Mouse (Mus musculus) stomach, postnatal 0 days (tissue): ENCODE measurements around the gene Itpk1.

Source experiments
- CTCF ChIP-seq: IDR thresholded peaks from 2 replicates; pipeline ENCODE4 v1.5.1; 2016; ENCODE audit warnings: antibody characterized with exemption, low read depth, mild to moderate bottlenecking, moderate library complexity
- EP300 ChIP-seq: optimal IDR thresholded peaks from 2 replicates; pipeline ENCODE3; 2016; ENCODE audit warnings: antibody characterized with exemption

DNA sequence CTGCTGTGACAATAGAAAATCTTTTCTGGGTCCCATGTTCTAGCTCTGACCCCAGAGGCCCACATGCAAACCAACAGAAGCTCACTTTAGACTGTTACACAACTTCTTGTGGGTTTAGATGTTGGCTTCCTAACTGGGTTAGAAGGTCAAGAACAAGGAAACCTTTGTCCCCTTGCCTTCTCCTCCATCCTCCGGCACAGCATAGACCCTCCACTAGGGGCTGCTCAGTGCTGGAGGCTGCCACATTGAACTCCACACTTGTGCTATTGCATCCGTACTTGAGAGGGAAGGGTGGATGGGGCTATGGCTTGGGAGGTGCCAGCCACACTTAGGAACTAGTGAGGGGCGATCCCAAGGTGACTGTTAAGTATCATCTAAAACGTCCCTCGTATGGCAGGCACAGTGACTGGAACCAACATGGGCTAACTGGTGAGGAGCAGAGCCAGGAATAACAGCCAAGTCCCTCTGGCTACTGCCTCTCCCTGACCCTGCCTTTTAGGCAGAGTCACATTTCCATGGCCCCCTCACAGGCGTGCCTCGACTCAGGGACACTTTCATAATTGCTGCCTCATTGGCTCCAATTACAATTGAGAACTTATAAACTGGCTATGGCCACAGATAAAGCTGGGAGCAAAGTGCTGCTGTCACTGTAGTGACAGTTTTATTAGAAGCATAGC, 87.7 kb downstream of the Itpk1 start:
- TF ChIP-seq CTCF (peak; percentile 63), EP300 (no peak)
